Mouse (Mus musculus): ENCODE results near the gene Wdr46.

Gene Wdr46

DNA sequence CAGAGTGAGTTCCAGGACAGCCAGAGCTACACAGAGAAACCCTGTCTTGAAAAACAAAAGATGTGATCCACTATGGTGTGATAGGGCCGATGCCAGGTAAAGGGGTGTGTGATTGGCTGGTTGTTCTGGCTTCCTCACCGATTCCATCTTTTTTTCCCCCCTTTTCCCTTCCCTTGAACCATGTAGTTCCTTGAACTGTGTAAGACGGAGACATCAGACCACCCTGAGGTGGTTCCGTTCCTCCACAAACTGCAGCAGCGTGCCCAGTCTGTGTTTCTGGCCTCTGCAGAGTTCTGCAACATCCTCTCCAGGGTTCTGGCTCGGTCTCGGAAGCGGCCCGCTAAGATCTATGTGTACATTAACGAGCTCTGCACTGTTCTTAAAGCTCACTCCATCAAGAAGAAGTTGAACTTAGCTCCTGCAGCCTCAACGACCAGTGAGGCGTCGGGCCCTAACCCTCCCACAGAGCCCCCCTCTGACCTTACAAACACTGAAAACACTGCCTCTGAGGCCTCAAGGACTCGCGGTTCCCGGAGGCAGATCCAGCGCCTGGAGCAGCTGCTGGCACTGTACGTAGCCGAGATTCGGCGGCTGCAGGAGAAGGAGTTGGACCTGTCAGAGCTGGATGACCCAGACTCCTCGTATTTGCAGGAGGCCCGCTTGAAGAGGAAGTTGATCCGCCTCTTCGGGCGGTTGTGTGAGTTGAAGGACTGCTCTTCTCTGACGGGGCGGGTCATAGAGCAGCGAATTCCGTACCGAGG lies 29.2 kb upstream of the Wdr46 start:
- no peak for DNase-seq (ENCODE audit: low read depth, low spot score)

DNA sequence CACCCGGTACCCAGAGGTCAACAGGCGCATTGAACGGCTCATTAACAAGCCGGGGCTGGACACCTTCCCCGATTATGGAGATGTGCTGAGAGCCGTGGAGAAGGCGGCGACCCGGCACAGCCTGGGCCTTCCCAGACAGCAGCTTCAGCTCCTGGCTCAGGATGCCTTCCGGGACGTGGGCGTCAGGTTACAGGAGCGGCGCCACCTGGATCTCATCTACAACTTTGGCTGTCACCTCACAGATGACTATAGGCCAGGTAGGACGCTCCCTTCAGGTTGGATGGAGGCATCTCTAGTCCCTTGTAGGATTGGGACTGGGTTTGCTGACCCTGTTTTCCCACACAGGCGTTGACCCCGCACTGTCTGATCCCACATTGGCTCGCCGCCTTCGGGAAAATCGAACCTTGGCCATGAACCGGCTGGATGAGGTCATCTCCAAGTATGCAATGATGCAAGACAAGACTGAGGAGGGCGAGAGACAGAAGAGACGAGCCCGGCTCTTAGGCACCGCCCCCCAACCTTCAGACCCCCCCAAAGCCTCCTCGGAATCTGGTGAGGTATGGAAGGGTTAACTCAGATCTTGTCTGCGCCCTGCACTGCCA lies 28.5 kb upstream of the Wdr46 start:
- DNase-seq (ENCODE audit: low read depth, low spot score): peak; percentile 75

DNA sequence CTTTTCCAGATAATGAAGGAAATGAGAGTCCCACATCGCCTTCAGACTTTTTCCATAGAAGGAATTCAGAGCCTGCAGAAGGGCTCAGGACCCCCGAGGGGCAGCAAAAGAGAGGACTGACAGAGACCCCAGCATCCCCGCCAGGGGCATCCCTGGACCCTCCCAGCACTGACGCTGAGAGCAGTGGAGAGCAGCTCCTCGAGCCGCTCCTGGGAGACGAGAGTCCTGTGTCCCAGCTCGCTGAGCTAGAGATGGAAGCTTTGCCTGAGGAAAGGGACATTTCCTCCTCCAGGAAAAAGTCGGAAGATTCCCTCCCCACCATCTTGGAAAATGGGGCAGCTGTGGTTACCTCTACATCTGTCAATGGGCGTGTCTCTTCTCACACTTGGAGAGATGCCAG lies 27.2 kb upstream of the Wdr46 start:
- no peak for DNase-seq (ENCODE audit: low read depth, low spot score)

DNA sequence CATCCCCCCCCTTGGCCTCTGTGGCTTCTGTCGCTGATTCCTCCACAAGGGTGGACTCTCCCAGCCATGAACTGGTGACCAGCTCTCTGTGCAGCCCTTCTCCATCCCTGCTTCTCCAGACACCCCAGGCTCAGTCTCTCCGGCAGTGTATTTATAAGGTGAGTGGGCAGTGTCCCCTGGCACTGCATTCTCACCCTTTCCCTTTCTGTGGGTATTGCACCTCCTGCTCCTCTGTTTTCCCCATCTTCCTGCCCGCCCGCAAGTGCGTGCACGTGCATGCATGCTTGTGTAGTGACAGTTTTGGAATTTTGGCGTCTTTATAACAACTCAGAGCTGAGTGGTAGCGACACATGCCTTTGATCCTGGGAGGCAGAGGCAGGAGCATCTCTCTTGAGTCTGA lies 26.6 kb upstream of the Wdr46 start:
- no peak for DNase-seq (ENCODE audit: low read depth, low spot score)

DNA sequence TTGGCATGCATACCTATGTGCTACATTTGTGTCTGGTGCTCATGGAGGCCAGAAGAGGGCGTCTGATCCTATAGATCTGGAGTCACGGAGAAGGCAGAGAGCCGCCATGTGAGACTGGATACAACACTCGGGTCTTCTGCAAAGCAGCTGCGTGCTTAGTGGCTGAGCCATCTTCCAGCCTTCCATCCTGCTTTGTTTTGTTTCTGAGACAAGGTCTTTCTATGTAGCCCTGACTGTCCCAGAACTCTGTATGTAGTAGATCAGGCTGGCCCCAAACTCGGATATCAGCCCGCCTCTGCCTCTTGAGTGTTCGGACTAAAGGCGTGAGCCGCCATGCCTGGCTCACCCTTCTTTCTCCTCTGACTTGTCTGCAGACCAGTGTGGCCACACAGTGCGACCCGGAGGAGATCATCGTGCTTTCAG lies 25.5 kb upstream of the Wdr46 start:
- DNase-seq (ENCODE audit: low read depth, low spot score): peak; percentile 83

DNA sequence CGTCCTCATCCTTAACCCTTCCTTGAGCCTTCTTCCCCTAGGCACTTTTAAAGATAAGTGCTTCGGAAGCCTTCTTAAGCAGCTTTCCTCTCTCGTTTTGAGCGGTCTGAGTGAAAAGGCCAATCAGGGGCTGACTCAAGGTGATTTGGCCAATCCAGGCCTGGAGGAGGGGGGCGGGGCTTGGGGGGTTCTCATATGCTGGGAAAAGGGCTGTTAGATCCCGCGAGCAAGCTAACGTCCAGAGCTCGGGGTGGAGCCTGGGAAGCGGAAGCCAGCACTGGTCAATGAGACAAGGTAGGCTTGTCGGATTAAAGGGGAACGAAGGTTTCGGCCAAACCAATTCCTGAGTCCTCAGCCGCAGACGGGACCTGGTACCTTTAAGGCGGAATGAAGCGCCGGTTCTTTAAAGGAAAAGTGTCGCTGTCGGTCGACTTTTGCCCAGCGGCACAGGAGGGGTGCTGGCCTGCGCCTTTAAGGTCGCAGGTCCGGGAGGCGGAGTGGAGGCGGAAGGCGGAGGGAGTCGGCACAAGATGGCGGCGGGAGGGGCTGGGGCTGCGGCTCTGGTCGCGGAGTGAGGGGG lies 24.7 kb upstream of the Wdr46 start, which contains the start of the genes Tapbp and Zbtb22:
Tapbp (plus strand) TSS at position 229 of the 580 bp plus-strand sequence.
Zbtb22 (plus strand) TSS at position 234 of the 580 bp plus-strand sequence.
- peak; percentile 100 for DNase-seq (ENCODE audit: low read depth, low spot score)

DNA sequence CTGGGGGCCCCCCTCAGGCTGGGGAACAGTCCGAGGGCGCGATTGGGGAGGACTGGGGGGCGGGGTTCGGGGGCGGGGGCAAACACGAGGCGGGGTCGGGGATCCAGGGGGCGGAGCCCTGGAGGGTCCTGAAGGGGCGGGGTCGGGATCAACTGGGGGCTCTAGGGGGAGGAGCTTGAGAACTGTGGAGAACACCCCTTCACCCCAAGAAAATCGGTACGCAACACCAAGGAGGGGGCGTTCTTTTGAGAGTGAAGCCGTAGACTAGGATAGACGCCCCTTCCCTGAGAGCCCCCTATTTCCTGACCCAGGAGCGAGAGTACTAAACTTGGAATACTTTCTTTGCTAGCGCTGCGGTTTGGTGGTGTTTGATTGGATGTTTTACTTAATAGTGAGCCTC lies 24.2 kb upstream of the Wdr46 start:
- DNase-seq (ENCODE audit: low read depth, low spot score): no peak

DNA sequence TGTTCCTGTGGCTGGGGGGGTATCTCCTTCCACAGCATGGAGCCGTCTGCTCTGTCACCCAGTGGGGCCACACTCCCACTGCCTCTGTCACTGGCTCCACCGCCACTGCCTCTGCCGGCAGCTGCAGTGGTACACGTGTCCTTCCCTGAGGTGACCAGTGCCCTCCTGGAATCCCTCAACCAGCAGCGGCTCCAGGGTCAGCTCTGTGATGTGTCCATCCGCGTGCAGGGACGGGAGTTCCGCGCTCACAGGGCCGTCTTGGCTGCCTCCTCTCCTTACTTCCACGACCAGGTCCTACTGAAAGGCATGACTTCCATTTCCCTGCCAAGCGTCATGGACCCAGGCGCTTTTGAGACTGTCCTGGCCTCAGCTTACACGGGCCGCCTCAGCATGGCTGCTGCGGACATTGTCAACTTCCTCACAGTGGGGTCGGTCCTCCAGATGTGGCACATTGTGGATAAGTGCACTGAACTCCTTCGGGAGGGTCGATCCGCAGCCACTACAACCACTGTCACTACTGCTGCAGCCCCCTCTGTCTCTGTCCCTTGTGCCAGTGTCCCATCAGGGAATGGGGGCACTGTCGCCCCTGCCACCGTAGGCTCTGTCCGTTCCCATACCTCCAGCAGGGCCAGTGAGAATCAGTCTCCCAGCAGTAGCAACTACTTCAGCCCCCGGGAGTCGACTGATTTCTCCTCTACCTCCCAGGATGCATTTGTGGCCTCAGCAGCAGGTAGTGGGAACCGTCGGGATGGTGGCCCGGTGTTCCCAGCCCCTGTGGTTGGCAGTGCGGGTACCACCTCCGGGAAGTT lies 23.4 kb upstream of the Wdr46 start:
- DNase-seq (ENCODE audit: low read depth, low spot score): no peak

DNA sequence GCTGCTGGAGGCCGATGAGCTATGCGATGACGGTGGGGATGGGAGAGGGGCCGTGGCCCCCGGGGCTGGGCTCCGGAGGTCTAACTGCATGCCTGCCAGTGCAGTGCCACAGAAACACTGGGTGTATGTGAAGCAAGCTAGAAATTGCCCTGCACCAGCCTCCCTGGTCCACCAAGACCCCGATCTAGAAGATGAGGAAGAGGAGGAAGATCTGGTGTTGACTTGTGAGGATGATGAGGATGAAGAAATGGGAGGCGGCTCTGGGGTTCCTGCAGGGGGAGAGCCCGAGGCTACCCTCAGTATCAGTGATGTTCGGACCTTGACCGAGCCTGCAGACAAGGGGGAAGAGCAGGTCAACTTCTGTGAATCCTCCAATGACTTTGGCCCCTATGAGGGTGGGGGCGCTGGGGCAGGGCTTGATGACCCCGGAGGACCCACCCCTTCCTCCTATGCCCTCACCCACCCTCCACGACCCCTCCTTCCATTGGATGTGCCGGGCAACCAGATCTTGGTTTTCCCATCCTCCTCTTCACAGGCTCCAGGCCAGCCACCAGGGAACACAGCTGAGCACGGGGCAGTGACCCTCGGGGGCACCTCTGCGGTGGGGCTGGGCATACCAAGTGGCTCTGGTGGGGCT lies 22.7 kb upstream of the Wdr46 start:
- DNase-seq (ENCODE audit: low read depth, low spot score): no peak

DNA sequence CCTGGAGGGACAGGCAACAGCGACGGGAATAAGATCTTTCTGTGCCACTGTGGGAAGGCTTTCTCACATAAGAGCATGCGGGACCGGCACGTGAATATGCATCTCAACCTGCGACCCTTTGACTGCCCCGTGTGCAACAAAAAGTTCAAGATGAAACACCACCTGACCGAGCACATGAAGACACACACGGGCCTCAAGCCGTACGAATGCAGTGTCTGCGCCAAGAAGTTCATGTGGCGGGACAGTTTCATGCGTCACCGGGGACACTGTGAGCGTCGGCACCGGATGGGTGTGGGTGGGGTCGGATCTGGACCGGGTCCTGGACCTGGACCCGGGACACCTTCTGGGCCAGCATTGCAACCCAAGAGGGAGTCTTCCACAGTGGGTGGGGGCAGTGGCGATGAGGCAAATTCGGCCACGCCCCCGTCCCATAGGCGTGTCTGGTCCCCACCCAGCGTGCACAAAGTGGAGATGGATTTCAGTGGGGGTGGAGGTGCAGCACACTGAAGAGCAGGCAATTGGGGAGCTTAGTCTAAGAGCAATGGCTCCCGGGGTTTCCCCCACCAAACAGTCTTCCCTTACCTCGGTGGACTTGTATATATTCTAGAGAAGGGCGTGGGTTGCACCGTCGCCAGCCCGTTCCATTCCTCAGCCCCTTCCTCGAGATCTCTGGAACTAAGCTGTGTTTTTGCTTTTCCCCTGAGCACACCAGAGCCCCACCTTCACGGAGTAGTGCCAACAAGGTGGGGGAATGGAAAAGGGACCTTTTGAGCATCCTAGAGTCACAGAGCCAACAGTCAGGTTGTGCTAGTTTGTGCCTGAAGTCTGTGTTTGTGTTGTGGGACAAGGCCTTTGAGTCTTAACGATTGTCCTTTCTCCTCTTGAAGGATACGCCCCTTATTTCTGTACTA lies 21.9 kb upstream of the Wdr46 start:
- DNase-seq (ENCODE audit: low read depth, low spot score): peak; percentile 56

DNA sequence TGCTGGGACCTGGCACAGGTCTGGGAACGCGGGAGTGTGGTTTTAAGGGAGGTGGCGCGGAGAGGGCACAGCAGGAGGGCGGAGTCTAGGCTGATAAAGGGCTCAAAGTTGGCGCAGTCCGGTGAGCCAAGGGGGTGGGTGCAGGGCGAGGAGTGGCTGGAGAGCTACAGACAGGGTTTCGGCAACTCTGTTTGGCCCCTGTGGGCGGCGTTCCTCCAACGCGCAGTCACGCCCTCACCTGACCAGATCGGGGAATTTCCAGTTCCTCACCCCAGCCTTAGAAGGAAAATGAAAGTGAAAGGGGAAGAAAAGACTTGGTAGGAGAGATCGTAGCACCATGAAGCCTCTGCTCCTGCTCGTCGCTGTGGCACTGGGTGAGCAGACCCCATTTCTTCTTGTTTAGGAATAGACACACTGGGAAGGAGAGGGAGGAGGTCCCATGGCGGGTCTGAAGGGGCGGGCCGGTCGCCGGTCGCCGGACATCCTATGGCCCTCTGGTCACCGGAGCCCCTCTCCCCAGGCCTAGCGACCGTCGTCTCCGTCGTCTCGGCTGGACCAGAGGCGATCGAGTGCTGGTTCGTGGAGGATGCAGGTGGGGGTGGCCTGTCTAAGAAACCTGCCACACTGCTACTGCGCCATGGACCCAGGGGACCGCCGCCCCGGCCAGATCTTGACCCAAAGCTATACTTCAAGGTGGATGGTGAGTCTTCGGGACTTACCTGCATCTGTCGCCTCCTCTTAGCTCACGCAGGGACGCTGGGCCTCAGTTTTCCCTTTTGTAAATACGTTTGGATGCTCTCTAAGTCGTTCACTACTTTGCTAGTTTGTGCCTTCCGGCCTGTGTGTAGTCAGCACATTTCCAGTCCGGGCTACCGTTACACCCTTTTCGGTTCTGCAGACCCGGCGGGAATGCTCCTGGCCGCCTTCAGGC lies 20.8 kb upstream of the Wdr46 start:
- peak; percentile 84 for DNase-seq (ENCODE audit: low read depth, low spot score)

DNA sequence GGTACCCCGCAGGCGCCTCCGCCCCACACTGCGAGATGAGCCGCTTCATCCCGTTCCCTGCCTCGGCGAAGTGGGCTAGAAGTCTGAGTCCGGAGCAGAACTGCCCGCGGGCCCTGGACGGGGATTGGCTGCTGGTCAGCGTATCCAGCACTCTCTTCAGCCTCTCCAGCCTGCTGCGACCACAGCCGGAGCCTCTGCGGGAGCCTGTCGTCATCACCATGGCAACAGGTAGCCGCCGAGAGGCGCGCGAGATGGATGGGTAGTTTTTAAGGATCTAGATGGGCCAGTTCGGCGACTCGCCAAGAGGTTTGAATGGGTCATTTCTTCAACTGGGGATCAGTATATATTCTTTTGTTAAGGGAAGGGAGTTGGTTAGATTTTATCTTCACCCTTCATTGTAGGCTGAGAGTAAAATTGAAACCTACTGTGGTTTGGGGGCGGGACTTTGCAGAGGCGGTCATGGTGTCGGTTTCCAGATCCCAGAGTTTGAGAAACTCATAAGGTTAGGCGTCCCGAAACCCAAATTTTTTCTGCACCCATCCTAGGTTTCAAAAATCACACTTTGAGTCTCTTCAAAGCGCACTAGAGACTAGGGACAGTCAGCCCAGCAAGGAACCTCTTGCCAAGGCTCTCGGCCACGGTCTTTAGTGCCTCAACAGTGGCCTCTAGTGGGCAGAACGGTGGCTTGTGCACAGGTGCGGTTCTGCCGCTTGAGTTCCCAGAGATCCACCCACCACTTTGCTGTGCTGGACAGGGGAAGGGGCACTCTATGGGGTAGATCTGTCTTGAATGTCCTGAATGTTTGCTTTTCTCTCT lies 20.0 kb upstream of the Wdr46 start:
- peak; percentile 91 for DNase-seq (ENCODE audit: low read depth, low spot score)

DNA sequence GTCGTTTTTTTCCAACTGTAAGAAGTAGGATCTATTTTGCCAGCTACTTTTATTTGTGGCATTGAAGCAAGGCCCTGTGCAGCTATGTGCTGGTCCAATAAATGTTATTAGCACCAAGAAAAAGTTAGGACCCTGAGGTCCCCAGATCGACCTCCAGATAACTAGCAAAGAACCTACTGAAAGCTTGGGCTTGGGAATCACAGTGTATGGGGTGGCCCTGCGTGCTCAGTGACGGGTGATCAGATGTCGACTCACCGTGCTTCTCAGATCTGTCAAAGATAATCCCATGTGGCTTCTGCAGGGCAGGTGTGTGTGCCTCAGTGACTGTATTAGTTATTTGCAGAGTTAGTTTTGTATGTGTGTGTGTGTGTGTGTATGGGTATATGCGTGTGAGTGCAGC lies 19.1 kb upstream of the Wdr46 start:
- DNase-seq (ENCODE audit: low read depth, low spot score): no peak

DNA sequence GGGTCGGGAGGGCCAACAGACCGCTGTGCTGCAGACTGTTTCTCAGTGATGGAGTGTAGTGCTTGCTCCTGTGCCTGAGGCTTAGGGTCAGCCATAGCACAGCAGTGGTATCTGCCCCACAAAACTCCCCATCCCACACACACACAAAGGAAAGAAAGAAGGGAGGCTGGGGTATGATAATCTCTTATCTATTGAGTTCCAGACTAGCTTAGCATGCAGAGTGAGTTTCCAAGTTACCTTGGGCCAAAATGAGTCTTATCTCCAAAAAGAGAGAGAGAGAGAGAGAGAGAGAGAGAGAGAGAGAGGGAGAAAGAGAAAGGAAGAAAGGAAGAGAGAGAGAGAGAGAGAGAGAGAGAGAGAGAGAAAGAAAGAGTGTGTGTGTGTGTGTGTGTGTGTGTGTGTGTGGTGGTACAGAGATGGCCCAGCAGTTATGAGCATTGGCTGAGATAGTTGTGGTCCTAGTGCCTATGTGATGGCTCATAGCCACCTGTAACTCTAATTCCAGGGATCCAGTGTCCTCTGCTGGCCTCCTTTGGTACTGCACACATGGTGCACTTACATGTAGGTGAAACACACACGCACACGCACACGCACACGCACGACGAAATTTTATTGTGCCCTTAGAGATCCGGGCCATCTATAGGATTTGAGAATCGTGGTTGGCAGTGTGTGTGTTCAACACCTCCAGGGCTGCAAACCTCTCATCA lies 15.7 kb upstream of the Wdr46 start:
- peak; percentile 83 for DNase-seq (ENCODE audit: low read depth, low spot score)

DNA sequence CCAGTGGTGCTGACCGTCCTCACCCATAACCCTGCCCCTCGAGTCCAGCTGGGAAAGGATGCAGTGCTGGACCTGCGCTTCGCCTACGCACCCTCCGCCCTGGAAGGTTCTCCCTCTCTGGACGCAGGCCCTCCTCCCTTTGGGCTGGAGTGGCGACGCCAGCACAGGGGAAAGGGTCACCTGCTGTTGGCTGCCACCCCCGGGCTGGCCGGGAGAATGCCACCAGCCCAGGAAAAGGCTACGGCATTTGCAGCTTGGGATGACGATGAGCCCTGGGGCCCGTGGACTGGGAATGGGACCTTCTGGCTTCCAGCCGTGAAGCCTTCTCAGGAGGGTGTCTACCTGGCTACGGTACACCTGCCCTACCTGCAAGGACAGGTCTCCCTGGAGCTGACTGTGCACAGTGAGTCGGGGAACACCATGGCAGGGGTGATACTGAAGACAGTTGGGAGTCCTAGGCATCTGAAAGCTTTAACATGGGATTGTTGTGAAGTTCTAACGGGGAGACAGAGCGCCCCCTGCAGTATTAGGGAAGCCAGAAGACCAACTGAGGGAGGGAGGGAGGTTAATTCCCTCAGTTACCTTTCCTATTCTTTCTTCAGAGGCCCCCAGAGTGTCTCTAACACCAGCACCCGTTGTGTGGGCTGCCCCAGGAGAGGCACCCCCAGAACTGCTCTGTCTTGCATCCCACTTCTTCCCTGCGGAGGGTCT lies 14.9 kb upstream of the Wdr46 start:
- DNase-seq (ENCODE audit: low read depth, low spot score): peak; percentile 70

DNA sequence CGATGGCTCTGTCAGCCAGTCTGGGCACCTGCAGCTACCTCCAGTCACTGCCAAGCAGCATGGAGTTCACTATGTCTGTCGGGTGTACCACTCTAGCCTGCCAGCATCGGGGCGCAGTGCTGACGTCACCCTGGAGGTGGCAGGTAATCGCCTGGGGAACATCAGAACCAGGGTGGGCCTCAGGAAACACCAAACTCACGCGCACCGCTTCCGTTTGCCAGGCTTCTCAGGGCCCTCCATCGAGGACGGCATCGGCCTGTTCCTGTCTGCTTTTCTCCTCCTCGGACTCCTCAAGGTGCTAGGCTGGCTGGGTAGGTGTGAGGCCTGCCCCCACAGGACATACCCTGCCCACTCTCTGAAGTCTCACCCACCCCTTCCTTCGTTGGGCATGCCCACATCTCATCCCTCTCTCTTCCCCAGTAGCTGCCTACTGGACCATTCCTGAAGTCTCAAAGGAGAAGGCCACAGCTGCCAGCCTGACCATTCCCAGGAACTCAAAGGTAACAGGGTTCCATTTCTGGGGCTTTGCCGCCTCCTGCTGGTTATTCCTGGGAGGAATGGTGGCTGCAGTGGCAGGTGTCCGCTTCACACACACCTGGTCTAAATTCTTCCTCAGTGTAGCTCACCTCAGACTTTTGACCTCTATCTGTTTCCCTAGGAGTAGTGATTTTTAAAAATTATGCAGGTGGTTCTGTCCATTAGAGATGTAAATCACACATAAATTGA lies 14.1 kb upstream of the Wdr46 start:
- peak; percentile 73 for DNase-seq (ENCODE audit: low read depth, low spot score)
